Mouse (Mus musculus) spleen, adult 2 months (tissue): ENCODE measurements around the gene Nupr1. TPM values are rescaled to one million over a fixed set of nuclear protein-coding genes. Genes with fewer than 3 reads are reported as not detected.

Experiments used
- DNase-seq, 2 experiments: peaks; one replicate each; pipeline versions ENCODE4 v3.0.0 to v3.0.0-alpha.2; 2012 to 2021; ENCODE audit warnings: low spot score in 2 of 2, low read depth in 1 of 2
- H3K27ac ChIP-seq: fragments of 200-500 bp; 2 replicates; pipeline ENCODE4 v1.5.1; 2012; ENCODE audit warnings: low read length, inconsistent platforms; ENCODE audit not compliant: insufficient read depth
- H3K27me3 ChIP-seq: fragments of 200-500 bp; 2 replicates; pipeline ENCODE4 v1.6.1; 2012; ENCODE audit warnings: mild to moderate bottlenecking, moderate library complexity, low read length, inconsistent platforms; ENCODE audit not compliant: control insufficient read depth, insufficient read depth
- H3K36me3 ChIP-seq: fragments of 200-500 bp; 2 replicates; pipeline ENCODE4 v1.6.1; 2012; ENCODE audit warnings: mild to moderate bottlenecking, low read length, inconsistent platforms; ENCODE audit not compliant: control insufficient read depth, insufficient read depth
- H3K4me1 ChIP-seq: fragments of 200-500 bp; 2 replicates; pipeline ENCODE4 v1.6.1; 2011; ENCODE audit warnings: inconsistent platforms; ENCODE audit not compliant: control insufficient read depth, insufficient read depth, insufficient read length
- H3K4me3 ChIP-seq: fragments of 200-500 bp; 2 replicates; pipeline ENCODE4 v1.5.1; 2011; ENCODE audit warnings: mild to moderate bottlenecking, inconsistent platforms; ENCODE audit not compliant: insufficient read depth, insufficient read length; ENCODE audit errors: extremely low read depth
- CTCF ChIP-seq: fragments of 200-500 bp; IDR thresholded peaks from 2 replicates; pipeline ENCODE4 v1.5.1; 2011; ENCODE audit warnings: mild to moderate bottlenecking, inconsistent platforms; ENCODE audit not compliant: insufficient read depth, insufficient read length, insufficient replicate concordance; ENCODE audit errors: extremely low read depth
- POLR2A ChIP-seq: fragments of 200-500 bp; IDR thresholded peaks from 2 replicates; pipeline ENCODE4 v1.6.1; 2011; ENCODE audit warnings: low read depth, low read length, inconsistent platforms
- WGBS: fragments of 180-500 bp; shearing (Covaris S2); methylation state at CpG from one replicate; pipeline ENCODE4 v1.1.7; 2018; 5-methylcytosine and 5-hydroxymethylcytosine counted together
- polyA plus RNA-seq: library from polyadenylated mRNA; depleted of rRNA; stranded (reverse); fragments of >200 nt; gene quantifications from 2 replicates; pipeline ENCODE4 v1.2.3, GENCODE M21; 2012

Gene Nupr1
- polyA plus RNA-seq, 1 experiment = 28.8 TPM

DNA sequence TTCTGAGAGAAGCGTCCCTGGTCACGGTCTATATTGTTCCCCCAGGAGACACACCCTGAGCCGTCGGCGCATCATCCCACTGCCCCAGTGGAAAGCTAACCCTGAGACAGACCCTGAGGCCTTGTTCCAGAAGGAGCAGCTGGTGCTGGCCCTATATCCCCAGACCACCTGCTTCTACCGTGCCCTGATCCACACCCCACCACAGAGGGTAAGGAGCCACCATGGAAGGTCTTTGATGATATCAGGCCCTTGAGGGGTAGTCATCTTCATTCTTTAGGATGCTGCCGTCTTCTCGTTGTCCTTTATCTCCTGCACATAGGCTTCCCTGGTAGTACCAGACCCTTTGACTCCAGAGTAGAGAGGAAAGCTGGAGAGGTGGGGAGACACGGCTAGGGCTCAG is 41.5 kb upstream of the Nupr1 start:
- Histone ChIP-seq H3K27ac (no peak overlapping the region), H3K4me3 (no peak overlapping the region), H3K4me1 (no peaks in the 10 kb centered on the region), H3K36me3 (peaks cover 23% of the 10 kb centered on the region), H3K27me3 (no peaks in the 10 kb centered on the region)
- WGBS = 95% methylated on average over 9 of the region's 9 CpGs
- TF ChIP-seq CTCF (no peak), POLR2A (no peak)
- no peak for DNase-seq

DNA sequence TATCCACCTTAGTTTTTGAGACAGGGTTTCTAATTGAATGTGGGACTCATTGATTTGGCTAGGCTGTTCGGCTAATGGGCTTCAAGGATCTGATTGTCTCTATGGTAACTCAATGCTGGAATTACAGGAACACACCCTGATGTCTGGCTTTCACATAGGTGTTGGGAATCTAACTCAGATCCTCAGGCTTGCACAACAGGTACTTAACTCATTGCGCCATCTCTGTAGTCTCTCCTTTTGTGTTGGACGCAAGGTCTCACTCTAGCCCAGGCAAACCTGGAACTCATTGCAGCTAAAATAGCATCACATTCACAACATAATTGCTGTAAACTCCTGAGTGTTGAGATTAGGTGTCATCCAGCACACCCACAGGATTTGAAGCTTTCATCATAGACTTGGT is 39.5 kb upstream of the Nupr1 start:
- H3K4me1 ChIP-seq = no peaks in the 10 kb centered on the region
- DNase-seq = no peak
- H3K27ac ChIP-seq = no peak overlapping the region
- no peak overlapping the region for H3K4me3 ChIP-seq
- no peak for TF ChIP-seq CTCF
- no peak for TF ChIP-seq POLR2A
- WGBS = 95% methylated on average over 3 of the region's 3 CpGs
- no peaks in the 10 kb centered on the region for H3K27me3 ChIP-seq
- peaks cover 28% of the 10 kb centered on the region for H3K36me3 ChIP-seq

DNA sequence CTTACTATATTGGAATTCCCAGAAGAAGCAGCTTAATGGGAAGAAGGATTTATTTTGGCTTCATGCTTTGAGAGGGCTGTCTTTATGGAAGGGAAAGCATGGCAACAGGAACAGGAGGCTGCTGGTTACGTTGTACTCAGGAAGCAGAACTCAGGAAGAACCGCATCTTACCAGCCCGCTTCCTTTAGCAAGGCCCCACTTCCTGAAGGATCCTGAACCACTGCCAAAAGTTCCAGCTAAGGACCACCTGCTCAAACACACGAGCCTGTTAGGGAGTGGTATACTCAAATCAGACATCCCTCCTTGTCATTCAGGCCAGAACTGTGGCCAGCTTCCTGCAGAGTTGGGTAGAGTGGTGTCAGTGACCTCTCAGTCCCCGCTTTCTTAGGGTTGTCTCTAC is 37.8 kb upstream of the Nupr1 start:
- no peak for TF ChIP-seq POLR2A
- no peak for TF ChIP-seq CTCF
- H3K36me3 ChIP-seq = peaks cover 31% of the 10 kb centered on the region
- no peak for DNase-seq
- H3K4me1 ChIP-seq = no peaks in the 10 kb centered on the region
- H3K27me3 ChIP-seq = no peaks in the 10 kb centered on the region
- H3K4me3 ChIP-seq = no peak overlapping the region
- H3K27ac ChIP-seq = no peak overlapping the region
- 67% methylated on average over 5 of the region's 5 CpGs for WGBS

DNA sequence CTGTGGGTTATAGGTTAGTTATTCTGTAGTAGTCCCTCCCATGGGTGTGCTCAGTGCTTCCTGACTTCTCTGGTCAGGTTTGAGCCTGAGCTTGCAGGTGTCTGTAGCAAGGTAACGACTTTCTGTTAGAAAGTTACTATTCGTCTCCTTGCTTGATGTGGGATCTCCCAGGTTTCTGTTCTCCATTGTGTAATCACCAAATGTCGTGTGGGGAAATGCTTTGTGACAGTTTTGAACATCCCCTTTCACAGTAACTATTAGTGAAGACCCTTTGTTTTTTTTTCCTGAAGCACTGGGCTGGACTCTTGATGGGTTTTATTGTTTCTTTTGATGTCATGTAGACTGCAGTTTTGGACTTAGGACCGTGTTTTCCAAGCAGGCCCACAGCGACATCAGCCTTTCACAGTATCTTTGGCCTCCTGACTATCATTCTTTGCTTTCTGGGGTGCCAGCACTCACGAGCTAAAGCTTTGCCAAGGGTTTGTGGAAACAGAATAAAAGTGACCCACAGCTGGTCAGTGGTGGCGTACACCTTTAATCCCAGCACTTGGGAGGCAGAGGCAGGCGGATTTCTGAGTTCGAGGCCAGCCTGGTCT is 36.9 kb upstream of the Nupr1 start:
- H3K36me3 ChIP-seq = peaks cover 24% of the 10 kb centered on the region
- no peaks in the 10 kb centered on the region for H3K27me3 ChIP-seq
- no peaks in the 10 kb centered on the region for H3K4me1 ChIP-seq
- H3K4me3 ChIP-seq = no peak overlapping the region
- no peak overlapping the region for H3K27ac ChIP-seq
- WGBS = 71% methylated on average over 9 of the region's 9 CpGs
- no peak for TF ChIP-seq CTCF
- TF ChIP-seq POLR2A = no peak
- no peak for DNase-seq

DNA sequence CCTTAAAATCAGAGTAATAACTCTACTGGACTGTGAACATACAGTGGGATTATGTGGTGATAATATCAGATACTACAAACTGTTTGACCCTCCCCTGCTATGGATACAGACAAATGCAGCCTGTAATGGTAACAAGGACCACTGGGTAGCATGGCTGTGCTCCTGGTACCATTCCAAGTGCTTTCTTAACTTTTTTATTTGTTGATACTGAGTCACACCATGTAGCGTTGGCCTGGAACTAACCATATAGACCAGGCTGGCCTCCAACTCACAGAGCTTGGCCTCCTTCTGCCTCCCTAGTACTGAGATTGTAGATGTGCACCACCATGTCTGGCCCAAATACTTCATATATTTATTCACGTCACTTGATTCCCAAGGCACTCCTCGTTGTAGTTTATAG is 34.6 kb upstream of the Nupr1 start:
- Histone ChIP-seq H3K4me3 (no peak overlapping the region), H3K27me3 (no peaks in the 10 kb centered on the region), H3K4me1 (no peaks in the 10 kb centered on the region), H3K36me3 (peaks cover 11% of the 10 kb centered on the region), H3K27ac (no peak overlapping the region)
- TF ChIP-seq POLR2A (no peak), CTCF (no peak)
- 97% methylated on average over 3 of the region's 3 CpGs for WGBS
- no peak for DNase-seq

DNA sequence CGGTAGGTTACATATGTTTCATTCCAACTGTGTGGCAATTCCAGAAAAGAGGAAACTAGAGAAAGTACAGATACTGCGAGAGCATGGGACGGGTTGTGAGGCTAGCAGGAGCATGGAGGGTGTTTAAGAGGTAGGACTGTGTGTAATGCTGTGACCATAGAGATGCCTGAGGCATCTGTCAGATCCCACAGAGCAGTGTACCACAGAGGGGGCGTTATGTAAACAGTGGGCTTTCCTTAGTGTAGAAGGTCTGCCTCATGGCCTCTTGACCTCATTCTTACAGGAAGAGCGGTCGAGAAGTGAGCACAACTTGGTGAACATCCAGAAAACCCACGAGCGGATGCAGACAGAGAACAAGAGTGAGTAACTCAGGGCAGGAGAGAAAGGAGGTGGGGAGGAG is 33.0 kb upstream of the Nupr1 start:
- TF ChIP-seq POLR2A = no peak
- 73% methylated on average over 8 of the region's 8 CpGs for WGBS
- H3K36me3 ChIP-seq = peaks cover 11% of the 10 kb centered on the region
- H3K27ac ChIP-seq = no peak overlapping the region
- no peak overlapping the region for H3K4me3 ChIP-seq
- no peaks in the 10 kb centered on the region for H3K27me3 ChIP-seq
- DNase-seq = no peak
- H3K4me1 ChIP-seq = no peaks in the 10 kb centered on the region

DNA sequence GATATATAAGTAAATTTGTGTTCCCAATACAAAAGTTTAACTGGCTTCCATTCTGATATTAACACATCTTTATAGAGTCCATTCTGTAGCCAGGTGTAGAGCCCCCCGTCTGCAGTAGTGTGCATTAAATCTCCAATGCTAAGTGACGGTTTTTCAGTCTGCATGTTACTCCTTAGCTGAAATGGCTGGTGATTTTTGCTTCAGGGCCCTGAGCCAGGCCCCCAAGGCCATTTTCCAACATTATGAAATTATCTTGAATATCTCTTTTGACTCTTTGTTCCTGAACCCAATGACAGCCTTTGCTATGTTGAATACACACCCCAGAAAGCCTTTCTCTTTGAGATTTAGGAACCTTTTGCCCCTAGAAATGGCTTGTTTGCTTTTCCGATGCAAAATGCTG is 29.1 kb upstream of the Nupr1 start:
- Histone ChIP-seq H3K27ac (no peak overlapping the region), H3K36me3 (peaks cover 2% of the 10 kb centered on the region), H3K4me1 (peaks cover 10% of the 10 kb centered on the region; the same call in 1 of the 2 replicates), H3K4me3 (no peak overlapping the region), H3K27me3 (no peaks in the 10 kb centered on the region)
- no peak for DNase-seq
- 87% methylated on average over 3 of the region's 3 CpGs for WGBS
- no peak for TF ChIP-seq CTCF

DNA sequence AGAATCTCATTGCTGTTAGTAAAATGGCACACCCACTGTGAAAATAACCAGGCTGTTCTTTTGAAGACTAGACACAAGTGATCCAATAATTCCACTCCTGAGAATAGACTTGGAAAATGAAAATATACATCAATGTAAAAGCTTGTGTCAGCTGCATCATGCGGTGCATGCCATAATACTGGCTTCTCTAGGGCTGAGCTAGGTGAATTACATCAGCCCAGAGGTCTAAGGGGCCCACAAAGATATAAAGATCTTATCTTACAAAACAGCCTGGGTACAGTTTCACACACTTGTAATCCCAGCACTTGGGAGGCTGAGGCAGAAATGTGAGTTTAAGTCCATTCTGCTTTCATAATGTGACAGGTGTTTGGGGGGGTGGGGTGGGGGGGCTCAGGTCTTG is 26.9 kb upstream of the Nupr1 start:
- no peaks in the 10 kb centered on the region for H3K27me3 ChIP-seq
- whole genome bisulfite sequencing = 87% methylated on average over 1 of the region's 1 CpGs
- DNase-seq = no peak
- TF ChIP-seq CTCF = no peak
- TF ChIP-seq POLR2A = no peak
- no peak overlapping the region for H3K4me3 ChIP-seq
- peaks cover 10% of the 10 kb centered on the region; the same call in 1 of the 2 replicates for H3K4me1 ChIP-seq
- H3K36me3 ChIP-seq = no peaks in the 10 kb centered on the region
- H3K27ac ChIP-seq = no peak overlapping the region
